Mouse (Mus musculus) brain, embryonic 18.5 days (tissue): ENCODE results near the gene Snx20.
A peak's percentile ranks its signal among the peaks of the same experiment; 100 is the strongest.
"Not testable (repeated sequence)": the region's sequence is repeated elsewhere in the genome, so short reads cannot be mapped to it uniquely, and the experiment has no call there.

Source experiments
- DNase-seq: peaks from one replicate; pipeline ENCODE4 v3.0.0-alpha.2; 2012; ENCODE audit warnings: low read depth, low spot score

Snx20 gene

GRCm38 (mm10) chr8:88635474-88636397 lies at the start of gene Snx20:
Gene Snx20 (minus strand): TSS chr8:88636128.
- no peak for DNase-seq

- no peak for DNase-seq
Measured at GRCm38 (mm10) chr8:88683656-88684289, 47.8 kb upstream of the Snx20 start.

- DNase-seq = no peak
Measured at GRCm38 (mm10) chr8:88681046-88681445, 45.1 kb upstream of the Snx20 start.

- no peak for DNase-seq
Measured at GRCm38 (mm10) chr8:88680566-88680965, 44.6 kb upstream of the Snx20 start.

GRCm38 (mm10) chr8:88677071-88677470 lies 41.1 kb upstream of the Snx20 start:
- DNase-seq = no peak

- no peak for DNase-seq
Measured at GRCm38 (mm10) chr8:88675372-88676165, 39.6 kb upstream of the Snx20 start.

GRCm38 (mm10) chr8:88673859-88674258 lies 37.9 kb upstream of the Snx20 start:
- no peak for DNase-seq

- DNase-seq = no peak
Measured at GRCm38 (mm10) chr8:88671575-88671974, 35.6 kb upstream of the Snx20 start.

GRCm38 (mm10) chr8:88670782-88671181 lies 34.9 kb upstream of the Snx20 start:
- DNase-seq = no peak

GRCm38 (mm10) chr8:88668400-88669086 lies 32.6 kb upstream of the Snx20 start:
- peak; percentile 64 for DNase-seq

- DNase-seq = no peak
Measured at GRCm38 (mm10) chr8:88666435-88666834, 30.5 kb upstream of the Snx20 start.

- DNase-seq = no peak
Measured at GRCm38 (mm10) chr8:88664947-88665346, 29.0 kb upstream of the Snx20 start.

- DNase-seq = no peak
Measured at GRCm38 (mm10) chr8:88664121-88664520, 28.2 kb upstream of the Snx20 start.

GRCm38 (mm10) chr8:88662401-88662821 lies 26.5 kb upstream of the Snx20 start:
- no peak for DNase-seq

- DNase-seq = no peak
Measured at GRCm38 (mm10) chr8:88659873-88660272, 23.9 kb upstream of the Snx20 start.

GRCm38 (mm10) chr8:88655334-88655733 lies 19.4 kb upstream of the Snx20 start:
- DNase-seq = no peak

- DNase-seq = not testable (repeated sequence)
Measured at GRCm38 (mm10) chr8:88651122-88651521, 15.2 kb upstream of the Snx20 start.

GRCm38 (mm10) chr8:88650016-88650708 lies 14.2 kb upstream of the Snx20 start:
- no peak for DNase-seq

GRCm38 (mm10) chr8:88648322-88648721 lies 12.4 kb upstream of the Snx20 start:
- no peak for DNase-seq

- no peak for DNase-seq
Measured at GRCm38 (mm10) chr8:88646837-88647778, 11.2 kb upstream of the Snx20 start, which contains the start of gene Nod2. Gene Nod2 (plus strand): TSS chr8:88647315.
